Mouse (Mus musculus) central nervous system, embryonic 11.5 days (tissue): ENCODE results near the gene Zmpste24. TPM values are rescaled to one million over a fixed set of nuclear protein-coding genes. Genes with fewer than 3 reads are reported as not detected.

Experiments used
- polyA plus RNA-seq: library from polyadenylated mRNA; depleted of rRNA; stranded (reverse); fragments of >200 nt; gene quantifications from 2 replicates; pipeline ENCODE4 v1.2.3, GENCODE M21; 2012; rRNA removed

The Zmpste24 gene
- 17.8 and 20.5 TPM in 2 replicates for polyA plus RNA-seq

GRCm38 (mm10) chr4:121097650-121098378 is at the start of gene Zmpste24:
Gene Zmpste24, minus strand, starts transcription at chr4:121098241.

GRCm38 (mm10) chr4:121109126-121109525 is 11.1 kb upstream of the Zmpste24 start, which contains the start of gene Tmco2:
Gene Tmco2, minus strand, starts transcription at chr4:121109226.

GRCm38 (mm10) chr4:121039331-121040115 is 58.5 kb downstream of the Zmpste24 start, which contains the start of gene Col9a2:
Gene Col9a2, plus strand, starts transcription at chr4:121039385.

GRCm38 (mm10) chr4:121016928-121017657 is 80.9 kb downstream of the Zmpste24 start, which contains the start of gene Smap2:
Gene Smap2, minus strand, starts transcription at chr4:121017247.

Other genes starting within 250 kb of the Zmpste24 start
- 6.1 and 6.8 TPM in 2 replicates for gene Rims3, start 243.4 kb downstream of the Zmpste24 start, polyA plus RNA-seq
- 36.0 and 45.2 TPM in 2 replicates for gene Exo5, start 173.2 kb downstream of the Zmpste24 start, polyA plus RNA-seq
- 6.9 and 7.2 TPM in 2 replicates for gene Zfp69, start 146.5 kb downstream of the Zmpste24 start, polyA plus RNA-seq
- 16.3 and 21.6 TPM in 2 replicates for gene Smap2, start 81.0 kb downstream of the Zmpste24 start, polyA plus RNA-seq
- gene Col9a2, start 58.9 kb downstream of the Zmpste24 start, polyA plus RNA-seq: 17.6 and 26.3 TPM in 2 replicates
- not detected in 2 replicates for gene Tmco2, start 11.0 kb upstream of the Zmpste24 start, polyA plus RNA-seq
- gene Rlf, start 116.8 kb upstream of the Zmpste24 start, polyA plus RNA-seq: 17.2 and 23.8 TPM in 2 replicates
- not detected in 2 replicates for gene Gm12888, start 226.7 kb upstream of the Zmpste24 start, polyA plus RNA-seq